Comparison of ENCODE assay signal across 16 mouse cellular contexts in the genomic region with DNA sequence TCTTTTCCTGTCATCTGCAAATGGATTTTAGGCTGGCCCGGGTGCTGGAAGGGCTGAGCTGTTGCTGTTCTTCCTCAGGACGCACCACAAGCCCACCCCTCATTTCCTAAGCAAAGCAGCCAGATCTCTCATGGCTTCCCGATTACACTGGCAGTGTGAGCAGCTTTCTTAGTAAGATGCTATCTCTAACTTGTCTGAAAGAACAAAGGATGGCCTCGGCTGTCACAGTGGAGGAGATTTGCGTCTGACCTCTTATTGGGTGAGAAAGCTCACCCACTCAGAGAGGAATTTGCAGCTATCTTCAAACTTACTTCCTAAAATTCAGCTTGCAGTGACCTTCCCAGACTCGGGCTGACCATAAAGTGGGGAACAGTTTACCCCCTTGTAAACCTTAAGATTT.
"Had no signal": no experiment of that assay in that cellular context is flagged by ENCODE, and none has a peak within 500 bp of the region (broad histone marks: within the 10 kb centered on the region; RNA-seq: fewer than 3 reads in every experiment).

No protein-coding gene starts in this region.

- H3K9me3 ChIP-seq: limb, embryonic 15.5 days; liver, embryonic 12.5 days; midbrain, embryonic 10.5 days; neural tube, embryonic 15.5 days; stomach, embryonic 15.5 days had no signal

- H3K9ac ChIP-seq: limb, embryonic 15.5 days; liver, embryonic 12.5 days; lung, embryonic 14.5 days; neural tube, embryonic 15.5 days; stomach, embryonic 15.5 days had no signal

- H3K4me2 ChIP-seq: limb, embryonic 15.5 days; liver, embryonic 12.5 days; lung, embryonic 14.5 days; neural tube, embryonic 15.5 days; stomach, embryonic 15.5 days had no signal

- H3K27me3 ChIP-seq: limb, embryonic 15.5 days; liver, embryonic 12.5 days; neural tube, embryonic 15.5 days; stomach, embryonic 15.5 days had no signal

- H3K27ac ChIP-seq: limb, embryonic 15.5 days; liver, embryonic 12.5 days; midbrain, embryonic 10.5 days; neural tube, embryonic 15.5 days; stomach, embryonic 15.5 days had no signal

- ATAC-seq: liver, embryonic 12.5 days had no signal

- H3K4me3 ChIP-seq: limb, embryonic 15.5 days; liver, embryonic 12.5 days; midbrain, embryonic 10.5 days; myocyte; neural tube, embryonic 15.5 days; stomach, embryonic 15.5 days had no signal

- H3K4me1 ChIP-seq: limb, embryonic 15.5 days; neural tube, embryonic 15.5 days; stomach, embryonic 15.5 days had no signal

- DNase-seq: kidney, postnatal 36 days; layer of hippocampus, adult 9-11 months; layer of hippocampus, postnatal 36 days; lung, embryonic 14.5 days; lung, postnatal 10 days; lung, postnatal 4 days; midbrain, embryonic 14.5 days; right cerebral cortex, postnatal 14 days; thymus, adult 2 months; thymus, postnatal 25 days had no signal

- H3K36me3 ChIP-seq: limb, embryonic 15.5 days; liver, embryonic 12.5 days; midbrain, embryonic 10.5 days; neural tube, embryonic 15.5 days; stomach, embryonic 15.5 days had no signal
